Mouse (Mus musculus): ENCODE measurements around the gene Phlda2. TPM values are rescaled to one million over a fixed set of nuclear protein-coding genes. Genes with fewer than 3 reads are reported as not detected.

Gene Phlda2
- 23.8 and 23.9 TPM in 2 replicates for polyA plus RNA-seq (2015; fragmentation: Nextera tagmentation; extraction: Ambion mirVana)

DNA sequence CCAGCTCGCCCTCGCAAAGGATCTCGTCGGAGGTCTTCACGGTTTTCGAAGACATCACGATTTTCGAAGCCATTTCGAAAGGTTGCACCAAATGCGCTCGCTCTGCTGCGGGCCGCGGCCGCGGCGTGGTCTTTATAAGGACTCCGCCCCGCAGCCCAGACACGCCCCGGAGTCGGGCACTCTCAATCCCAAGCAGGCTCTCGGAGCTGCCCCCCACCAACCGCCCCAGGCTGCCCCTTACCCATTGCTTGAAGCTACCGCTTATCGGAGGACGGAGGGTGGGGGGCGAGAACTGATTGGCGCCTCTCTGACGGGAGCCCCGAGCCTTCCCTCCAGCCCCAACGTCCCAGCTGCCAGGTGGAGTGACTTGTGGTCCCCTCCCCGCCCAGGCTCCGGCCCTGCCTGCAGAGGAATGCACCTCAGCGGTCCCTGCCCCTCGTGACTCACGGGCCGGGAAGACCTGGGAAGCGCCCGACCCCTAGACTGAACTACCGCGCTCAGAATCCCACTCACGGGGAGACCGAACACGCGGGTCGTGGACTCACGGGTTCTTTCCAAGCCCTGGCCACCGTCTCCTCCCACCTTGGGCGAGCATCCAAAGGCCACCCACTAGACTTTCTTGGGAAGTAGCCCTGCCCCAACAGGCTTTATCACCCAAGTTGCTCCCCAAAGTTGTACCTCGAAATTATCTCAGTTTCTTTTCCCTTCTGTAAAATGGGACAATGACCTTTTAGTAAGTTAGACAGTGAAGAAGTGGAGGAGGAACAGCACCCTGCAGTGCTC is at the start of gene Phlda2:
TSS of gene Phlda2 (minus strand) at position 733 of the 783 bp plus-strand sequence.
- peak; percentile 28 for DNase-seq (ENCODE audit: low spot score)
- peaks cover 12% of the 10 kb centered on the region for H3K27me3 ChIP-seq (ENCODE audit: insufficient read depth, low read length)
- ATAC-seq (replicated peaks; ENCODE audit: low FRiP score, low read depth), result 0 out of 2 replicates have a peak, but pooled peaks have one; percentile 31
- 2% methylated on average over 51 of the region's 51 CpGs for whole genome bisulfite sequencing
- H3K4me1 ChIP-seq (replicated peaks; ENCODE audit: insufficient read depth, low read length), result 0 out of 2 replicates have a peak, but pooled peaks cover 7% of the 10 kb centered on the region
- H3K4me3 ChIP-seq (replicated peaks; ENCODE audit: low read depth, low read length), result peak within 1 kb of the TSS; percentile 42
- H3K27ac ChIP-seq, result no peak within 1 kb of the TSS
- H3K4me2 ChIP-seq (ENCODE audit: low read length), result peak within 1 kb of the TSS; percentile 74
- no peak for TF ChIP-seq CTCF (IDR thresholded peaks at IDR 0.05; ENCODE audit: low read depth)
- no peaks in the 10 kb centered on the region for H3K36me3 ChIP-seq (ENCODE audit: insufficient read depth, low read length)
- H3K9me3 ChIP-seq (replicated peaks; ENCODE audit: low read length), result no peaks in the 10 kb centered on the region
- peak within 1 kb of the TSS; percentile 41 for H3K9ac ChIP-seq (ENCODE audit: low read depth, low read length)

DNA sequence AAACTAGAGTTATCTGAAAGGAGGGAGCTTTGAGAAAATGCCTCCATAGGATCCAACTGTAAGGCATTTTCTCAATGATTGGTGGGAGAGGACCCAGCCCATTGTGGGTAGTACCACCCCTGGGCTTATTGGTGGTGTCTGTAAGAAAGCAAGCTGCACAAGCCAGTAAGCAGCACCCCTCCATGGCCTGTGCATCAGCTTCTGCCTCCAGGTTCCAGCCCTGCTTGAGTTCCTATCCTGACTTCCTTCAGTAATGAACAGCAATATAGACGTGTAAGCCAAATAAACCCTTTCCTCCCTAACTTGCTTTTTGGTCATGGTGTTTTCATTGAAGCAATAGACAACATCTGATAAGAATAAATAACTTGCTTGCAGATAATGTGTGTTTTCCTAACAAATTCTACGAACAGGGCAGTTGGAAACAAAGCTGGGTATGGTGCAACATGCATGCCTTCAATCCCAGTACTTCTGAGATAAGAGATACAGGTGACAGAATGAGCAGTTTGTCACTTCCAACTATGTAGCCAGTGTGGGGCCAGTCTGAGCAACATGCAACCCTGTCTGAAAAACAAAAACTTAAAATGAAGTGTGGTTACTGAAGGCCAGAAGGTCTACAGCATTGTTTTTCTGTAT is 46.8 kb upstream of the Phlda2 start:
- peak overlapping the region; percentile 66 for H3K4me3 ChIP-seq (replicated peaks; ENCODE audit: low read depth, low read length)
- ATAC-seq (replicated peaks; ENCODE audit: low FRiP score, low read depth), result peak; percentile 2; the same call in 1 of the 2 replicates
- H3K4me1 ChIP-seq (replicated peaks; ENCODE audit: insufficient read depth, low read length), result peaks cover 11% of the 10 kb centered on the region
- peak overlapping the region; percentile 87 for H3K27ac ChIP-seq
- TF ChIP-seq CTCF (IDR thresholded peaks at IDR 0.05; ENCODE audit: low read depth), result no peak
- peaks cover 5% of the 10 kb centered on the region; the same call in 1 of the 2 replicates for H3K36me3 ChIP-seq (ENCODE audit: insufficient read depth, low read length)
- no peak for DNase-seq (ENCODE audit: low spot score)
- WGBS, result 31% methylated on average over 2 of the region's 2 CpGs
- no peaks in the 10 kb centered on the region for H3K27me3 ChIP-seq (ENCODE audit: insufficient read depth, low read length)
- peak overlapping the region; percentile 68 for H3K9ac ChIP-seq (ENCODE audit: low read depth, low read length)
- H3K4me2 ChIP-seq (ENCODE audit: low read length), result peak overlapping the region; percentile 62
- no peaks in the 10 kb centered on the region for H3K9me3 ChIP-seq (replicated peaks; ENCODE audit: low read length)

DNA sequence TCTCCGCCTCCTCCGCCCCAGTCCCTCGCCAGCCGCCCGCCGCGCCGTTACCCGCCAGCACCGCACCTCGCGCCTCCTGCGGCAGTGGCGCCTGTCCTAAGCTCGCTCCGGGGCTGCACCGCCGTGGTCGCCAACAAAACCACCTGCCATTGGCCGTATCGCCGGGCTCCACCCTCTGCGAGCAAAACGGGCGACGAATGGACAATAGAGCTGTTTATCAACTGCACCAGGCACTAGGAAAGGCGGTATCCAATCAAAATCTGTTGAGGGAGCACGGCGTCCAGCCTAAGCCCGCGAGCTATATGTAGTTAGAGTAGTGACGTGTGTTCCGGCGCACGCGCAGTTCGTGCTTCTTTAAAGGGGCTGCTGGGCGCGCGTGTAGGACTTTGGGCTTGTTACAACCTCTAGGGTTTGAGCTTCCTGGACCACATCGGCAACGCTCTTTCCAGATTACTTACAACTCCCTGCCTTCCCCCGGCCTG is 46.1 kb upstream of the Phlda2 start, which contains the start of gene Nap1l4:
TSS of gene Nap1l4 (minus strand) at position 131 of the 482 bp plus-strand sequence.
- WGBS, result under 1% methylated on average over 43 of the region's 43 CpGs
- peak within 1 kb of the TSS; percentile 87 for H3K27ac ChIP-seq
- DNase-seq (ENCODE audit: low spot score), result peak; percentile 100
- peak; percentile 99 for ATAC-seq (replicated peaks; ENCODE audit: low FRiP score, low read depth)
- H3K9me3 ChIP-seq (replicated peaks; ENCODE audit: low read length), result no peaks in the 10 kb centered on the region
- TF ChIP-seq CTCF (IDR thresholded peaks at IDR 0.05; ENCODE audit: low read depth), result 0 out of 2 replicates have a peak, but pooled peaks have one; percentile 15
- H3K4me2 ChIP-seq (ENCODE audit: low read length), result peak within 1 kb of the TSS; percentile 79
- no peaks in the 10 kb centered on the region for H3K27me3 ChIP-seq (ENCODE audit: insufficient read depth, low read length)
- peak within 1 kb of the TSS; percentile 77 for H3K9ac ChIP-seq (ENCODE audit: low read depth, low read length)
- 0 out of 2 replicates have a peak, but pooled peaks cover 2% of the 10 kb centered on the region for H3K36me3 ChIP-seq (ENCODE audit: insufficient read depth, low read length)
- H3K4me1 ChIP-seq (replicated peaks; ENCODE audit: insufficient read depth, low read length), result peaks cover 11% of the 10 kb centered on the region
- peak within 1 kb of the TSS; percentile 66 for H3K4me3 ChIP-seq (replicated peaks; ENCODE audit: low read depth, low read length)

DNA sequence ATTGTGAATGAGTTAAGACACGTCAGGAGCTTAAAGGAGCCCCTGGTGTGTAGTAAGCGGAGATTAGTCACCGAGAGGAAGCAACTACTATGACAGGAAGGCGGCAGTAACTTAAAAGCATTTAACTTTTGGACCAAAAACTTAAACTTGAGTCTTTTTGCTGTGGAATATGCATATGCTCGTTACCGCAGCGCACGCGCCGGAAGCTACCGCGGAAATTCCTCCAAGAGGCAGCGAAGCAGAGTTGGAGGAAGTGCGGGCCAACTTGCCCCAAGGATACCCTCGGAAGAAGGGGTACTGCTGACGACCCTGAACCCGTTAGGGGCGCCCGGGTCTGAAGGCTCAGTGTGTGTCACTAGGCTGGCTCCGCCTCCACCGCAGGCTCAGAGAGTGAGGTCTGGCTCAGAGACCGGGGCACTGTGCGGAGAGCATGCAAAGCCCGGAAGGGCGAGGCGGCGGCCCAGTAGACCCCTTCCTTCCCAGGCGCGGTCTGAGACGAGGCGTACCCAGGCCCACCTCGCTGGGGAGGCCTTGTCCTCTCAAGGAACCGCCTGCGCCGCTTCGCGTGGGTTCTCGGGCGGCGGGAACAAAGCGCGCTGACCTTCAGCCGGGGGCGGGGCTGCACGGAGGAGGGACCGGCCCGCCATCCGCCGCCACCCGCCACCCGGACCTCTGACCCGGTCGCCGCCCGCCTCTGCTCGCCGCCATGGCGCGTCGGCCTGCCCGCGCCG is 45.4 kb upstream of the Phlda2 start:
- 0% methylated on average over 44 of the region's 63 CpGs for WGBS

DNA sequence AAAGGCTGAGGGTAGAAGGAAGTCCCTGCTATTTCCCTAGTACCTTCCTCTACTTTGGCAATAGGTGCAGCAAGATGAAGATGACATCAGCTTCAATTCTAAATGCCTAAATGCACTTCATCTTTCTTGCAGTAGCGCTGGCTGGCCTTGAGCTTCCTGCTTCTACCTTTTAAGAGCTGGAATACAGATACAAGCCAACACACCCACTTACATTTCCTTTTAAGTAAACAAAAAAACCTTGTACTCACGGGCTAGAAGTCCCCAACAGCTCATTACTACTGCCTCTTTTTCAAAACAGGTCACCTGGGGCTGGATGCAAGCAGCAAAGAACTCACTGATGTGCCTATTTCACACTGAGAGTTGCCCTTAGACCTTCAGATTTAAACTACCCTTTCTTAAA is 43.6 kb upstream of the Phlda2 start:
- 41% methylated on average over 2 of the region's 2 CpGs for WGBS
- H3K4me3 ChIP-seq (replicated peaks; ENCODE audit: low read depth, low read length), result no peak overlapping the region
- no peaks in the 10 kb centered on the region for H3K9me3 ChIP-seq (replicated peaks; ENCODE audit: low read length)
- no peaks in the 10 kb centered on the region for H3K27me3 ChIP-seq (ENCODE audit: insufficient read depth, low read length)
- H3K27ac ChIP-seq, result no peak overlapping the region
- no peak overlapping the region for H3K9ac ChIP-seq (ENCODE audit: low read depth, low read length)
- no peak for TF ChIP-seq CTCF (IDR thresholded peaks at IDR 0.05; ENCODE audit: low read depth)
- DNase-seq (ENCODE audit: low spot score) (no peak), ATAC-seq (replicated peaks; ENCODE audit: low FRiP score, low read depth) (no peak)
- H3K36me3 ChIP-seq (ENCODE audit: insufficient read depth, low read length), result 0 out of 2 replicates have a peak, but pooled peaks cover 2% of the 10 kb centered on the region
- peaks cover 11% of the 10 kb centered on the region for H3K4me1 ChIP-seq (replicated peaks; ENCODE audit: insufficient read depth, low read length)
- H3K4me2 ChIP-seq (ENCODE audit: low read length), result no peak overlapping the region

More for the DNA sequence above, 45.4 kb upstream of the Phlda2 start:
- peak overlapping the region; percentile 66 for H3K4me3 ChIP-seq (replicated peaks; ENCODE audit: low read depth, low read length)
- ATAC-seq (replicated peaks; ENCODE audit: low FRiP score, low read depth) (peak; percentile 82), DNase-seq (ENCODE audit: low spot score) (peak; percentile 72)
- no peaks in the 10 kb centered on the region for H3K27me3 ChIP-seq (ENCODE audit: insufficient read depth, low read length)
- no peak for TF ChIP-seq CTCF (IDR thresholded peaks at IDR 0.05; ENCODE audit: low read depth)
- peak overlapping the region; percentile 87 for H3K27ac ChIP-seq
- H3K4me1 ChIP-seq (replicated peaks; ENCODE audit: insufficient read depth, low read length), result peaks cover 11% of the 10 kb centered on the region
- H3K36me3 ChIP-seq (ENCODE audit: insufficient read depth, low read length), result 0 out of 2 replicates have a peak, but pooled peaks cover 2% of the 10 kb centered on the region
- H3K4me2 ChIP-seq (ENCODE audit: low read length), result peak overlapping the region; percentile 79
- no peaks in the 10 kb centered on the region for H3K9me3 ChIP-seq (replicated peaks; ENCODE audit: low read length)
- H3K9ac ChIP-seq (ENCODE audit: low read depth, low read length), result peak overlapping the region; percentile 77
